Mouse (Mus musculus): ENCODE measurements around the gene Lypd6b. TPM values are rescaled to one million over a fixed set of nuclear protein-coding genes. Genes with fewer than 3 reads are reported as not detected.

Lypd6b gene
- polyA plus RNA-seq, 1 experiment from 2014 or later: 0.73 TPM

DNA sequence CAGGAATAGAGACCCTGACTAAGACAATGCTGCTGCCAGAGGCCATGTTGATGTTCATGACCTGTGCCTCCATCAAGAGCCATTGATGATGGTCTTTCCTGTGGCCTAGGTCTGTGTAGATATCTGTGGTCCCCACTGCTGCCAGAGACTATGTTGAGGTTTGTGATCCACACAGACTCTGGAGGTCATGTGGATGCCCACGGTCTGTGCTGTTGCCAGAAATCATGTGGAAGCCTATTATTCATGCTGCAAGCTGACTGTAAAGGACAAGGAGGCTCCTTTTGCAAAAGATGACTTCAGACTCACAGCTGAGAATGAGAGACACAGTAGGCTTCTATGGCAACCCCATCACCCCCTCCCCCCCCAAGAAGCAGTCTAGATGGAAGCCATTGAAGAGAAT, 209.7 kb downstream of the Lypd6b start:
- WGBS: 93% methylated on average over 1 of the region's 1 CpGs
- ATAC-seq: no peak
- H3K4me1 ChIP-seq (replicated peaks; ENCODE audit: control insufficient read depth, insufficient read depth, low read length): no peaks in the 10 kb centered on the region

More for the DNA sequence above, 209.7 kb downstream of the Lypd6b start:
- no peaks in the 10 kb centered on the region for H3K9me3 ChIP-seq (ENCODE audit: control insufficient read depth)
- no peak overlapping the region for H3K9ac ChIP-seq (ENCODE audit: low read depth, low read length)
- TF ChIP-seq CTCF (IDR thresholded peaks at IDR 0.05; ENCODE audit: low read depth): no peak
- H3K36me3 ChIP-seq (ENCODE audit: control insufficient read depth, insufficient read depth): no peaks in the 10 kb centered on the region
- H3K4me2 ChIP-seq (replicated peaks; ENCODE audit: low read depth): no peak overlapping the region
- no peaks in the 10 kb centered on the region for H3K27me3 ChIP-seq (replicated peaks; ENCODE audit: control insufficient read depth, insufficient read depth, low read length)
- H3K4me3 ChIP-seq (ENCODE audit: low read depth, low read length): no peak overlapping the region
- no peak overlapping the region for H3K27ac ChIP-seq (ENCODE audit: low read depth, low read length)

Other genes starting within 250 kb of the Lypd6b start
- 2.7 and 3.0 TPM in 2 replicates for gene Kif5c, start 168.4 kb upstream of the Lypd6b start, polyA plus RNA-seq (2015; fragmentation: Nextera tagmentation; extraction: Ambion mirVana)

Data from intestine, postnatal 0 days (tissue).